Mouse (Mus musculus): ENCODE measurements around the gene Ntrk2.

Gene Ntrk2

GRCm38 (mm10) chr13:58924486-58924885 lies 118.1 kb downstream of the Ntrk2 start:
- DNase-seq (ENCODE audit: low spot score) = no peak

- no peak for DNase-seq (ENCODE audit: low spot score)
Observed at GRCm38 (mm10) chr13:58927186-58927585, 120.8 kb downstream of the Ntrk2 start.

GRCm38 (mm10) chr13:58927656-58928226 lies 121.4 kb downstream of the Ntrk2 start:
- no peak for DNase-seq (ENCODE audit: low spot score)

GRCm38 (mm10) chr13:58928668-58929436 lies 122.5 kb downstream of the Ntrk2 start:
- DNase-seq (ENCODE audit: low spot score) = no peak

- DNase-seq (ENCODE audit: low spot score) = no peak
Observed at GRCm38 (mm10) chr13:58930161-58930560, 123.8 kb downstream of the Ntrk2 start.

GRCm38 (mm10) chr13:58933126-58933525 lies 126.8 kb downstream of the Ntrk2 start:
- no peak for DNase-seq (ENCODE audit: low spot score)

- DNase-seq (ENCODE audit: low spot score) = no peak
Observed at GRCm38 (mm10) chr13:58934576-58935110, 128.3 kb downstream of the Ntrk2 start.

- DNase-seq (ENCODE audit: low spot score) = no peak
Observed at GRCm38 (mm10) chr13:58935956-58936495, 129.7 kb downstream of the Ntrk2 start.

- no peak for DNase-seq (ENCODE audit: low spot score)
Observed at GRCm38 (mm10) chr13:58937884-58938283, 131.5 kb downstream of the Ntrk2 start.

GRCm38 (mm10) chr13:58938464-58938863 lies 132.1 kb downstream of the Ntrk2 start:
- no peak for DNase-seq (ENCODE audit: low spot score)

- DNase-seq (ENCODE audit: low spot score) = no peak
Observed at GRCm38 (mm10) chr13:58940208-58940607, 133.8 kb downstream of the Ntrk2 start.

GRCm38 (mm10) chr13:58940798-58941197 lies 134.4 kb downstream of the Ntrk2 start:
- DNase-seq (ENCODE audit: low spot score) = no peak

GRCm38 (mm10) chr13:58945781-58946180 lies 139.4 kb downstream of the Ntrk2 start:
- DNase-seq (ENCODE audit: low spot score) = no peak

GRCm38 (mm10) chr13:58946589-58946988 lies 140.2 kb downstream of the Ntrk2 start:
- no peak for DNase-seq (ENCODE audit: low spot score)

GRCm38 (mm10) chr13:58947056-58947455 lies 140.7 kb downstream of the Ntrk2 start:
- no peak for DNase-seq (ENCODE audit: low spot score)

- DNase-seq (ENCODE audit: low spot score) = no peak
Observed at GRCm38 (mm10) chr13:58954331-58954730, 148.0 kb downstream of the Ntrk2 start.

GRCm38 (mm10) chr13:58954764-58955163 lies 148.4 kb downstream of the Ntrk2 start:
- DNase-seq (ENCODE audit: low spot score) = no peak

- DNase-seq (ENCODE audit: low spot score) = no peak
Observed at GRCm38 (mm10) chr13:58955237-58955777, 148.9 kb downstream of the Ntrk2 start.

- DNase-seq (ENCODE audit: low spot score) = no peak
Observed at GRCm38 (mm10) chr13:58958171-58958904, 152.0 kb downstream of the Ntrk2 start.

- DNase-seq (ENCODE audit: low spot score) = no peak
Observed at GRCm38 (mm10) chr13:58960321-58960720, 154.0 kb downstream of the Ntrk2 start.

GRCm38 (mm10) chr13:58964701-58965359 lies 158.5 kb downstream of the Ntrk2 start:
- no peak for DNase-seq (ENCODE audit: low spot score)

GRCm38 (mm10) chr13:58965826-58966225 lies 159.5 kb downstream of the Ntrk2 start:
- no peak for DNase-seq (ENCODE audit: low spot score)

Measured in layer of hippocampus, adult 9-10 months (tissue).